Mouse (Mus musculus) spleen, adult 2 months (tissue): ENCODE results near the gene Ech1.

ENCODE experiments used
- CTCF ChIP-seq: fragments of 200-500 bp; IDR thresholded peaks from 2 replicates; pipeline ENCODE4 v1.5.1; 2011; ENCODE audit warnings: mild to moderate bottlenecking, inconsistent platforms; ENCODE audit not compliant: insufficient read depth, insufficient read length, insufficient replicate concordance; ENCODE audit errors: extremely low read depth
- POLR2A ChIP-seq: fragments of 200-500 bp; IDR thresholded peaks from 2 replicates; pipeline ENCODE4 v1.6.1; 2011; ENCODE audit warnings: low read depth, low read length, inconsistent platforms

- no peak for TF ChIP-seq CTCF
- no peak for TF ChIP-seq POLR2A
Measured at GRCm38 (mm10) chr7:28877856-28878255, 52.8 kb downstream of the Ech1 start.
